Mouse (Mus musculus) left cerebral cortex, adult 2 months (tissue): ENCODE measurements around the gene 1700019A02Rik. TPM values are rescaled to one million over a fixed set of nuclear protein-coding genes. Genes with fewer than 3 reads are reported as not detected.

Experiments used
- DNase-seq, 2 experiments: peaks; one replicate each; pipeline ENCODE4 v3.0.0; 2021 to 2022; ENCODE audit warnings: low spot score in 2 of 2, mixed read lengths in 1 of 2; ENCODE audit errors: extremely low spot score in 1 of 2
- H3K27ac ChIP-seq: fragments of 200-600 bp; 2 replicates; pipeline ENCODE4 v1.8.1; 2022
- H3K4me3 ChIP-seq: fragments of 200-600 bp; 2 replicates; pipeline ENCODE4 v1.8.1; 2022
- CTCF ChIP-seq: fragments of 200-600 bp; IDR thresholded peaks from 2 replicates; pipeline ENCODE4 v1.8.1; 2022; ENCODE audit warnings: antibody characterized with exemption, mild to moderate bottlenecking, moderate library complexity
- intact Hi-C: fragments of 180-260 bp; cut with DNase I; formaldehyde crosslinking; loops from one replicate; pipeline ENCODE4 v1.15.1; 2025
- total RNA-seq, 2 experiments: library from RNA; stranded (reverse); gene quantifications; 2 replicates each; pipeline ENCODE4 v1.2.3; 2021

1700019A02Rik gene
- total RNA-seq, 2 experiments from 2014 or later = not detected

DNA sequence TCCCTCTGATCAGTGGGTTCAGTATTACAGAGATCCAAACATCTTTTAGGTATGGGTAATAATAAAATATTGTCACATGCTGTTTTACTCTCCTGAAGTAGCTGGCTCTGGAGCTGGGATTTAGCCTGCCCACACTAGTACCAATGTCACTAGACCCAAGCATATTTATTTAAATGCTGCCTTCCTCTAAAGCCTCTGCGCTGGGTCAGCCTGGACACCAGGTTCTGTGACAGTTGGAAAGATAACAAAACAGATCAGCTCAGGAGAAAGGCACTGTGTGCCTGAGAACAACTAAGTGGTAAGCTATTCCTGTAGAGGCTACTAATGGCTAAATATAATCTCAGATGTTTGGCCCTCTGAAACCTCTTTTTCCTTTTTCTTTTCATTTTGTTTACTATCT lies 76.9 kb downstream of the 1700019A02Rik start:
- no peak for TF ChIP-seq CTCF
- intact Hi-C loops = no loop called here

More for the DNA sequence above, 76.9 kb downstream of the 1700019A02Rik start:
- H3K4me3 ChIP-seq = no peak overlapping the region
- H3K27ac ChIP-seq = no peak overlapping the region
- DNase-seq = no peak

Other genes with a start within 250 kb of the 1700019A02Rik start
- 10 to 100 TPM; 12.8 to 13.7 TPM for gene 1700019D03Rik, start 167.5 kb downstream of the 1700019A02Rik start, total RNA-seq
- under 1 TPM; 0.33 to 0.50 TPM for gene Mstn, start 126.0 kb downstream of the 1700019A02Rik start, total RNA-seq
- gene Pms1, start 109.4 kb upstream of the 1700019A02Rik start, total RNA-seq = 10 to 100 TPM; 31.9 to 35.1 TPM
- gene Ormdl1, start 109.5 kb upstream of the 1700019A02Rik start, total RNA-seq = 1 to 10 TPM; 7.3 to 8.8 TPM
- gene Gm28778, start 109.5 kb upstream of the 1700019A02Rik start, total RNA-seq = not detected
- gene Osgepl1, start 126.0 kb upstream of the 1700019A02Rik start, total RNA-seq = 10 to 100 TPM; 23.6 to 24.9 TPM
- 1 to 10 TPM in 1 of 2 experiments, not detected in 1; 3.1 TPM for gene Asdurf, start 165.0 kb upstream of the 1700019A02Rik start, total RNA-seq
- under 1 TPM in 1 of 2 experiments, not detected in 1; 0.28 TPM for gene Gm28551, start 165.0 kb upstream of the 1700019A02Rik start, total RNA-seq
- 10 to 100 TPM; 20.4 to 24.5 TPM for gene Asnsd1, start 165.1 kb upstream of the 1700019A02Rik start, total RNA-seq